Mouse (Mus musculus) spleen, postnatal 4 days (tissue): ENCODE measurements around the gene Ralbp1.

ENCODE experiments used
- DNase-seq, 2 experiments: peaks; one replicate each; pipeline ENCODE4 v3.0.0; 2022; ENCODE audit warnings: low spot score in 2 of 2

Gene Ralbp1

DNA sequence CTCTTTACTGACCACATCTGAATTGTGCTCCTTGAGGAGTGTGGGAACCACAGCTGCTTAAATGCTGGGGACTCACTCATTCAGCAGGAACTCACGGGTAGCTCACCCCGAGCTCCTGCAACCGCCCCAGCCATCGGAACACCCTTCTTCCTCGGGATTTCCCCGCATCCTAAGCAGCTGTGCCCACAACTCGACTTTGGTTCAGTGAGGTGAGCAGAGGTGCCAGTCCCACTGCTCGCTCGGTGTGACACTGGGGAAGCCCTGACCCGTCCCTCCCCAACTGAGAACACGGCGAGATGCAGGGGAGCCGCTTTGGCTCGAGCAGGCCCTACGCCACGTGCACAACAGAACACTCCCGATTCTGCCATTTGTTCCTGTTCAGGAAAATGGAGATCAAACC, 35.1 kb downstream of the Ralbp1 start:
- no peak for DNase-seq

DNA sequence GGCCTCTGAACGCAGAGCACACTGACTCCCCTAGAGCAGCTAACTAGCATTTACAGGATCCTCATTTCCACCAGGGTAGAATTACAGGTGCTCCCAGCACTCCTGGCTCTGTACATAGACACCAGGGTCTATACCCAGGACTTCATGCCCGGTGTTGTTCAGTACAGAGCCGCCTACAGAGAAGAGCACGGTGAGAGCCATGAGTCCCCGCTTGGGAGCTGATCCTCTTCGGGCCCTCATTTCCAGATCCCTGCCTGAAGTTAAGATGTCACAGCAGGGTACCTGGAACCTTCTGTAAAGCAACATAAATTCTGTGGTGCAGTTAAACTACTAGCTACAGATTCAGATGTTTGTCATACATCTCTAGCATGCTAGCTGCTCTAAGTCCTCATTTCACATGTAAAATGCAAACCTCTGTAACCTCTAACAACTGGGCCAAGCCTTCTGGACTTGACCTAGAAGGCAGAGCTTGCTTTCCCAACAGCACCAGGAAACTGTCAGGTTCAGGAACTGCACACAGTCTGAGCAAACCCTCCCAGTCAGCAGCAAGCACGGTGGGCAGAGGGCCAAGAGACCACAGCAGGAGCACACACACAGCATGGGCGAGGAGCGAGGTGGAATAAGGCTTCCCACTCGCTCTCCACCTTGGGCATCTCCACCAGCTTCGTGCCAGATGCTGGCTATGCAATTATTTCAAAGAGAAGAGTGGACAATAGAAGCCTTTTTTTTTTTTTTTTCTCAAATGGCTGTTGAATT, 37.7 kb downstream of the Ralbp1 start:
- DNase-seq: no peak

GRCm38 (mm10) chr17:65845423-65845822, 40.2 kb downstream of the Ralbp1 start:
- no peak for DNase-seq

- DNase-seq: no peak
Observed at GRCm38 (mm10) chr17:65842669-65843381, 42.8 kb downstream of the Ralbp1 start.

- no peak for DNase-seq
Observed at GRCm38 (mm10) chr17:65839541-65840256, 45.9 kb downstream of the Ralbp1 start.

DNA sequence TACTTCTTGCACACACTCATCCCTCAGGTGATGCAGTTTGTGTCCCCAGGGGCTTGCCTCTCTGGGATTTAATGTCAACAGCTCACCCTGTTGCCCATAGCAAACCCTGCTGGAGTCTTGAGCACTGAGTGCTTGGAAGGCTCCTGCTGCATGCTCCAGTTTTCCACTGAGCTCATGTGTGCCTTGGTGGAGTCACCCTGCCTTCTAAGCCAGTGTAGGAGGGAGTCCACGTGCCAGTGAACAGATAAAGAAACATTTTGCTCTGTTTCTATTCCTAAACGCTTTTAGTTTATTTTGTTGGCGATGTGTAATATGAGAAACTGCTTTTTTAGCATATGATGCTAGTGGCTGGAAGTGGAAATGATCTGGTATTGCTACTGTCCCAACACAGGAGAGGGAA, 48.9 kb downstream of the Ralbp1 start:
- DNase-seq: no peak

DNA sequence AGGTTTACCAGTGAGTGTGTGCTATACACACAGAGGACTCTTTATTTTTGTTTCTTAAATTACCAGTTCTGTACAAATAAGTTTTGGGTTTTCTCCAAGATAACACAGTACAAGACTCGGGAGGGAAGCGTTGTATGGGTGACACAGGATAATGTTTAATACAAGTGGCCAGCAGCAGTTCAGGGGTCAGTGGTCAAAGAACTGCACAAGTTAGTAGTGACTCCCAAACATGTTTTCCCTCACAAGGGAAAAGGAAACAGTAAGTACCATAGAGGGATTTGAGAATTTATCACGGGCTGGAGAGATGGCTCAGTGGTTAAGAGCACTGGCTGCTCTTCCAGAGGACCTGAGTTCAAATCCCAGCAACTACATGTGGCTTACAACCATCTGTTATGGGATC, 51.7 kb downstream of the Ralbp1 start:
- no peak for DNase-seq

DNA sequence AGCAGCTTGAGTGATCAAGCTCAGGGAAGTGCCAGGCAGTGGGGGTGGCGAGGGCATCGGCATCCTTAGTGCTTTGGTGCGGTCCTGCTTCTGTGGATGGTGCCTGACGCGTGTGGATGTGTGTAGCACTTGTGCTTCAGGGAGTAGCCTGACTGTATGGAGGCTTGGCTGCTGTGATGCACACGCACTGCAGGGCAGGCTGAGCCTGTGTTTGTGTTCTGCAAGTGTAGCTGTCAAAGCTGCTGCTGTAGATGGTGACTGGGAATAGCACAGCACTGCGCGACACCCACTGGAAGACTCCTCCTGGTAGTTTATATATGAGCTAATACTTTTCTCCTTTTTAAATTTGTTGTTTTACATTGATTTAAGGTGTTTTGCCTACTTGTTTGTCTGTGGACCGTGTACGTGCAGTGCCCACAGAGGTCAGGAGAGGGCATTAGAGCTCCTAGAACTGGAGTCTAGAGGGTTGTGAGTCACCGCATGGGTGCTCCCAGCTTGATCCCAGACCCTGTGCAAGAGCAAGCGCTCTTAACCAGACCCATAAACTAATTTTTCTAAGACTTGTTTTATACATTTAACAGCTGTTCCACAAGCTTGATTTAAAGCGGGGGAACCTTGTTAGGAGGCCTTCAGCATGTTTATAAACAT, 55.3 kb downstream of the Ralbp1 start:
- DNase-seq: no peak

- DNase-seq: no peak
Observed at GRCm38 (mm10) chr17:65828951-65829350, 56.6 kb downstream of the Ralbp1 start.

DNA sequence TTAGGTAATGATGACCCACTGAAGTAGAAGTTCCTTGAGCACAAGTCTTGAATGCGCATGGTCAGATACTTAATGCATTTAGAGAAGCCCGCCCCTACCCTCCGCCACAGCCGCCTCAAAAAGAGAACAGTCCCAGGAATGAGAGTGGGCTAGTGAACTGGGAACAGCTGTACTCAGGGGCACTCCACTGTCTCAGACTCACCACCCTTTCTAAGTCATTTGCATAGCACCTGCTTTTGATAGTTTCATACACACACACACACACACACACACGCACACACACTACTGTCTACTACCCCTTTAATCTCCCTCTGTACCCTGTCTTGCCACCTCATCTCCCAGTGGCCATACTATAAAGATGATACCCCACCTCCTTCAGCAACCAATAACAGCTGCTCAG, 57.7 kb downstream of the Ralbp1 start:
- no peak for DNase-seq

DNA sequence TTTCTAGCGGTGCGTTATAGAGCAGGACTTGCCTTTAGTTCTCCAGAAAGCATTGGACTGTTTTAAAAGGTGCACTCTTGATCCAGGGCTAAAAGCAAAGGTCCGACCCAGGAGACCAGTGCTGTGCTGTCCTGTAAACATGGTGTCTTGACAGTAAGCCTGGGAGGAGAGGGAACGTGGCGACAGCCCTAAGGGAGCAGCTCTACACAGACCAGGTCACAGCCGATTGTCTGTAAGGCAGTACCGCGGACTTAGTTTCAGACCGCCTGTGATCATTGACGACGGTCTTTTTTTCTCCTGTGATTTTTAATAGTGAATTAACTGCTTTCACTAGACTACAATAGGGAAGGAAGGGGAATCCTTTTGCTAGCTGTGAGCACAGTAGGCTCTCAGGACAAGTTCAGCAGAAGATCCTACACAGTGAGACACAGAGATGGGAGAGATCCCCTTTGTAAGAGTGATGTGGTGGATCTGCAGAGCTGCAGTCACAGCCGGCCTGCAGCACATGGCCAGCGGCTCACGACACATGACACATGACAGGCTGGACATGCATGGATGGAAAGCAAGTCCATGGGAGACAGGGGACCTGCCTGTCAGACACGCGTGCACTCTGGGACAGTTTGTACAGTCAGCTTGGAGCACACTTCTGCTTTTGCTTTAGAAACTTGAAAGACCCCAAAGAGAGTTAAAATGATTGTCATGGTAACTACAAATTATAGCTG, 58.3 kb downstream of the Ralbp1 start:
- DNase-seq: no peak

GRCm38 (mm10) chr17:65826257-65826656, 59.3 kb downstream of the Ralbp1 start:
- no peak for DNase-seq

GRCm38 (mm10) chr17:65824246-65824645, 61.4 kb downstream of the Ralbp1 start:
- no peak for DNase-seq

DNA sequence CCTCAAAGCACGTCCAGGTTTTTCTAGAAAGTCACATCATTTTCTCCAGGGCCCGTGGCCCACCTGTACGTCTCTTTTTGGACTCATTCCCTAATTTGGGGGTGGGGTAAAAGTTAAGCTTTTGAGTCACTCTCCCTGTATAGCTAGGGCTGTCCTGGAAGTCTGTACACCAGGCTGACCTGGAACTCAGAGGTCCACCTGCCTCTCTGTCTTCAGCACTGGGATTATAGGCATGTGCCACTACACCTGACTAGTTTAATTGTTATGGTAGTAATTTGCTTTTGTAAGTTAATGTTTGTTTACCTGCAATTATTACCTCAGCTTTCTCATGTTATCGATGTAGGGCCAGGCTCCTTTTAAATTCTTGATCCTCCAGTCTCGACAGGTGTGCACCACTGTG, 63.2 kb downstream of the Ralbp1 start:
- DNase-seq: no peak

DNA sequence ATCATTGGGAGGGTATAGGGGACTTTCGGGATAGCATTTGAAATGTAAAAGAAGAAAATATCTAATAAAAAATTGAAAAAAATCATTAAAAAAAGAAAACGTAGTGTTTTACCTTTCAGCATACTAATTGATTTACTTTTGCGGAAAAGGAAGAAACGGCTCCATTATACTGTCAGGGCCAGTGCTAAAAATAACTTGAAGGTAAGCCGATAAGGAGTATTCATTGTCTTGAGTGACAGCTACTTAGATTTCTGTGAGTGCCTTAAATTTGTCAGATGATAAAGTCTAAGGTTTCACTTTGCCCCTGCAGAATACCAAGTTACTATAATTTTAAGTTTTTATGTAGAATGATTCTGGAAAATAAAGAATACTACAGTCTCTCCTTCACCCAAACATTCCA, 65.4 kb downstream of the Ralbp1 start:
- DNase-seq: no peak

DNA sequence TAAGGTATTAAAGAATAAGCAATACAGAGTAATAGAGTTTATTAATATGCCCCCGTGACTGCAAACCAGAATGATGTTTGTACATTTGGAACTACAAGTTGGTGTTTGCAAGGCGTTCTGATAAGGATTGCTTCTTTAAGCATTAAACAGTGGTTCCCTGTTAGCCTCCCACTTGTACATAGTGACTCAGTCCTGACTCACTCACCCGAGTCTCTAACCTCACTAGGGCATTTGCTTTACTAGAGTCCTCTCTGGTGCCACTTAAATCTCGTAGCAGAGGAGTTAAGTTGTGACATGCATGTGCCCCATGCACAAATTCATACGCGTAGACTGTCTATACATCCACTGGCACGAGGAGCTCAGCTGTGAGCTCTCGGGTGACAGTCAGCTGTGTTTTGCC, 71.8 kb downstream of the Ralbp1 start:
- no peak for DNase-seq

- DNase-seq: no peak
Observed at GRCm38 (mm10) chr17:65811032-65811431, 74.6 kb downstream of the Ralbp1 start.

DNA sequence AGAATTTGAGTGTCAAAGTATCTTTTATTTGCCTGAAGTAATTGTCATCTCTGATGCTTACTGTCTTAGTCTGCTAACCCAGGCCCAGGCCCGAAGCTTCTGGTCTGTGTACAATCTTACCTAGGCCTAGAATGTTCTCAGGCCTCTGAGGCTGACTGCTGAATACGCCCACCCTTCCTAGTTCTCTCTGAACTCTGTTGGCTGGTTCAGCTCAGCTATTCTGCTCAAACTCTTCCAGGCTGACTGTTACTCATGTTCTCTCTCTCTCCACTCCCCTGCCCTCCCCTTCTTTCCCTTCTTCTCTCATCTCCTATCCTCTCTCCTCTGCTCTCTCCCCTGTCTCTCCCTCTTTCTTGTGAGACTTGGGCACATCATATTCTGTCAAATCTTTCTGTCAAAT, 79.2 kb downstream of the Ralbp1 start:
- DNase-seq: no peak

DNA sequence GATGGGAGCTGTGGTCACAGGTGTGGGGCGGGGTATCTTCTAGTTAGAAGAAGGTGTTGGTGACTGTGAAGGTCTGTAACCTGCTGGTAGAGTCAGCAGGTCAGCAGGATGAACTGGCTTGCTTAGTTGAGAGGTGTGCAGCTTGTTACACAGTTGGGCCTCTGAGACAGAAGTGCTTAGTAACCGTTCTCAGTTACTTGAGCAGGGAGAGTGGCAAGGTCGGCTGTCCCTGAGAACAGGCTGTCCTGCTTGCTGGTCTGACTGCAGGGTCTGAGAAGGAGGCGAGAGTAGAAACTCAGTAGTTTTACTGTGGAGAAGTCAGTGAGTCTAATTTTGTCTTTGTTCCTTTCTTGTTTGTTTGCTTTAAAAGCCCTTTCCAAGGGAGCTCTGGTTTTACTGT, 79.6 kb downstream of the Ralbp1 start:
- DNase-seq: no peak

DNA sequence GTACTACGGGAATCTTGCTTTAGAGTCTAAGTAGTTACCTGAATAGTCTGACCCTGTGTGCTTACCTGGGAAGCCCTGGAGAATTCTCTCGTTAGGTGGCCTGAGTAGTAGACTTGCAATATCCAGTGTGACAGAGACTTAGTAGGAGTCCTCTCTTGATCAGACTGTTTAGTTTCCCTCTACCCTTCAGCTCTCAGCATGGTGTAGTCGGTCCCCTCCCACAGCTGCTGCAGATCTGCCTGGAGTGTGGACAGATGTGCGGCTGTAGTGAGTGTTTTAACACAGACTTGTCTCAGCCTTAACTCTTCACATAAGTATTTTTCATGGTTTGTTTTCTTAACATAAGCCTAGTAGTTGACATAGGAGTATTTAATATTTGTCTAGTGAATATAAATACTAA, 83.6 kb downstream of the Ralbp1 start:
- DNase-seq: no peak

DNA sequence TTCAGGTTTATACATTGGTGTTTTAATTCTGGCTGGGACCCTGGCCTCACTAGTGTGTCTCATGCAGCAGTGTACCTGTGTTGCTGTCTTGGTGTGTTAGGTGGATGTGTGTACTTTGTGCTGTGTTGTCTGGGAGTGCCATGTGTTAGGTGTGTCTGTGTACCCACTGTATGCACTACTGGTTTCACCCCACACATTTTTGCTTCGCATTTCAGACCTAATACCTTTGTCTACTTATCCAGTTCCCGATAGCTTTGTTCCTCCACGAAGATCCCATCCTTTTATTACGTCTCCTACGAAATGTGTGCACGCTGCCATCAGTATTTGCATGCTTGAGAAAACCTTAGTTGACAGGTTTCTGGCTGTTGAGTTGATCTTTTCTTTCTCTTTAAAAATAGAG, 85.1 kb downstream of the Ralbp1 start:
- DNase-seq: no peak

DNA sequence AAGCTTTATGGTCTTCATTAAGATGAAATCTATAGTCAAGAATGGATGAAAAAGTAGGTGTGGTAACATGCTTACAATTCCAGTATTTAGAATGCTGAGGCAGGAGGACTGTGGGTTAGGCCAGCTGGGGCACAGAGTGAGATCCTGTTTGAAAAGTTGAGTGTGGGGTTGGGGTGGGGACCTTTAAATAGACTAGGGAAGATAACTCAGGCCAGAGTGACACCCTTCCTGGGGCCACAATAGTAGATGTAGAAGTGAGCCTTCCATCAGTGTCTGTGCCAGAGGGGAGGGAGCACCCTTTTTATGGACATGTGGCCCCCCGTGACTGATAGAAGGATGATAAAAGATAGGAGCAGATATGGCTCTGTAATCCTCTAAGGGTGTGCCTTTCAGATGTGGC, 86.2 kb downstream of the Ralbp1 start:
- no peak for DNase-seq
